Mouse (Mus musculus): Measurements from ENCODE around the gene Ubtfl1. TPM values are rescaled to one million over a fixed set of nuclear protein-coding genes. Genes with fewer than 3 reads are reported as not detected.
"Not testable (repeated sequence)": the region's sequence is repeated elsewhere in the genome, so short reads cannot be mapped to it uniquely, and the experiment has no call there.

Gene Ubtfl1
- not detected in 2 replicates for polyA plus RNA-seq (2016; fragmentation: Nextera tagmentation; extraction: Ambion mirVana)

- H3K27me3 ChIP-seq = no peaks in the 10 kb centered on the region
- H3K4me1 ChIP-seq = no peaks in the 10 kb centered on the region
- H3K4me3 ChIP-seq = no peak within 1 kb of the TSS
- H3K9me3 ChIP-seq = no peaks in the 10 kb centered on the region
- H3K4me2 ChIP-seq (replicated peaks) = no peak within 1 kb of the TSS
- ATAC-seq (ENCODE audit: low FRiP score, low read depth) = no peak
- no peak within 1 kb of the TSS for H3K27ac ChIP-seq (replicated peaks)
- 74% methylated on average over 1 of the region's 1 CpGs for WGBS
- H3K36me3 ChIP-seq = no peaks in the 10 kb centered on the region
- no peak within 1 kb of the TSS for H3K9ac ChIP-seq (replicated peaks)
Measured at GRCm38 (mm10) chr9:18404118-18404517, at the start of gene Ubtfl1. Ubtfl1 (plus strand) TSS chr9:18404418.

- not testable (repeated sequence) for ATAC-seq (ENCODE audit: low FRiP score, low read depth); H3K4me3 ChIP-seq; H3K9me3 ChIP-seq; H3K4me1 ChIP-seq; H3K36me3 ChIP-seq; H3K9ac ChIP-seq (replicated peaks); H3K27ac ChIP-seq (replicated peaks); H3K27me3 ChIP-seq; H3K4me2 ChIP-seq (replicated peaks)
- 81% methylated on average over 1 of the region's 1 CpGs for WGBS
Measured at GRCm38 (mm10) chr9:18373026-18373425, 31.2 kb upstream of the Ubtfl1 start.

DNA sequence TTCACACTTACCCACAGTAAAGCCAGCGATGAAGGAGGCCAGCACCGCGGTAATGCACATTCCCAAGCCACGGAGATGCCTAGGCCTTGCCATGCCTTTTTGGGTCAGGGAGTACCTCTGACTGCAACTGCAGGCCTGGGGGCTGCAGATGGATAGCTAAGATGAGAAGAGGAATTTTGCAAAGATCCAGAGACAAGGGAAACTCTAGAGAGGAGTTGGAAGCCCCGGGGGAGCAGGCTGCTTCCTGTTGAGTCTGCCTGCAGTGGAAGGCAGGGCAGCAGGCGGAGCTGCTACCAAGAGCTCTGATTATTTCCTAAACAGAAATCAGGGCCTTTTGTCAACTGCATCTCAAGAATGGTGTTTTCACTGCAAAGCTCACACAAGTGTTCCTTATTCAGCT, 18.4 kb upstream of the Ubtfl1 start:
- Histone ChIP-seq H3K4me3 (no peak overlapping the region), H3K9me3 (no peaks in the 10 kb centered on the region), H3K9ac (replicated peaks) (no peak overlapping the region), H3K4me1 (no peaks in the 10 kb centered on the region), H3K27me3 (no peaks in the 10 kb centered on the region), H3K27ac (replicated peaks) (no peak overlapping the region), H3K4me2 (replicated peaks) (no peak overlapping the region), H3K36me3 (no peaks in the 10 kb centered on the region)
- ATAC-seq (ENCODE audit: low FRiP score, low read depth) = no peak
- 32% methylated on average over 6 of the region's 6 CpGs for WGBS

DNA sequence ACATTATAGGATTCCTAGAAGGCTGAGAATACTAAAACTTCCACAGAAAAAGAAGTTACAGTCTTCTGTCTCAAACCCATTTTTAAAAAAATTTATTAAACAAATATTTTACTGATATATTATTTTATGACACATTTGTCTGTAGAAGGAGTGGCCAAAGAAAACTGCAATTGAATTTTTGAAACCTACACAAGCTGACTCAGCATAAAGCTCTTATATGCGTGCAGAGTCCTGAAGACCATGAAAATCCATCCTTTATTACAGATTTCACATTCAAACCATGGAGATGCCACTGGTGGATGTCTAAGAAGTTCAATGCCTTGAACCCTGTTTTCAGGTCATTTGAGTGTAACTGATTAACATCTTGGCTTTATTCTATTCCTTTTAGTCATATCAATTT, 4.6 kb upstream of the Ubtfl1 start:
- Histone ChIP-seq H3K4me2 (replicated peaks) (no peak overlapping the region), H3K27ac (replicated peaks) (no peak overlapping the region), H3K36me3 (no peaks in the 10 kb centered on the region), H3K9me3 (no peaks in the 10 kb centered on the region), H3K9ac (replicated peaks) (no peak overlapping the region), H3K4me3 (no peak overlapping the region), H3K4me1 (no peaks in the 10 kb centered on the region), H3K27me3 (no peaks in the 10 kb centered on the region)
- 71% methylated on average over 1 of the region's 1 CpGs for WGBS
- ATAC-seq (ENCODE audit: low FRiP score, low read depth) = no peak

DNA sequence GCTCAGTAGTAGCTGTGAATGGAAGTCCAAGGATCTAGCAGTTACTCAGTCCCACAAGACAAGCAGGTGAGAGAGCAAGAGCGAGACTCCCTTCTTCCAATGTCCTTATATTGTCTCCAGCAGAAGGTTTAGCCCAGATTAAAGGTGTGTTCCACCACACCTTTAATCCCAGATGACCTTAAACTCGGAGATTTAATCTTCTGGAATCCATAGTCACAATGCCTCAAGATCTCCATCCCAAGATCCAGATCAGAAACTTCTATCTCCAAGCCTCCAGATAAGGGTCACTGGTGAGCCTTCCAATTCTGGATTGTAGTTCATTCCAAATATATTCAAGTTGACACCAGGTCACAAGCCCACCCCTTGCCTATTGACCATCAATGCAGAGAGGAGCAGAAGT, 1.3 kb upstream of the Ubtfl1 start, which contains the start of gene Naalad2:
Gene Naalad2 (minus strand): TSS at position 101 of the 400 bp plus-strand sequence.
- H3K36me3 ChIP-seq; ATAC-seq (ENCODE audit: low FRiP score, low read depth); H3K4me2 ChIP-seq (replicated peaks); H3K27me3 ChIP-seq; H3K9ac ChIP-seq (replicated peaks); H3K4me3 ChIP-seq; H3K9me3 ChIP-seq; H3K27ac ChIP-seq (replicated peaks); H3K4me1 ChIP-seq: not testable (repeated sequence)
- 72% methylated on average over 2 of the region's 2 CpGs for WGBS

DNA sequence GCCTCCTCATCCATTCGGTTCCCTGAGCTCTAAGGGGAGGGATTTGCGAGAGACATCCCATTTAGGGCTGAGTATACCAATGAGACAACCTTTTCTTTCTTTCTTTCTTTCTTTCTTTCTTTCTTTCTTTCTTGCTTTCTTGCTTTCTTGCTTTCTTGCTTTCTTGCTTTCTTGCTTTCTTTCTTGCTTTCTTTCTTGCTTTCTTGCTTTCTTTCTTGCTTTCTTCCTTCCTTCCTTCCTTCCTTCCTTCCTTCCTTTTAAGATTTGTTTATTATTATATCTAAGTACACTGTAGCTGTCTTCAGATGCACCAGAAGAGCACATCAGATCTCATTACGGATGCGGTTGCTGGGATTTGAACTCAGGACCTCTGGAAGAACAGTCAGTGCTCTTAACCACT, 8.2 kb downstream of the Ubtfl1 start:
- WGBS = 85% methylated on average over 4 of the region's 4 CpGs
- not testable (repeated sequence) for H3K27me3 ChIP-seq; H3K4me2 ChIP-seq (replicated peaks); H3K9ac ChIP-seq (replicated peaks); H3K27ac ChIP-seq (replicated peaks); H3K4me1 ChIP-seq; H3K4me3 ChIP-seq; H3K9me3 ChIP-seq; H3K36me3 ChIP-seq; ATAC-seq (ENCODE audit: low FRiP score, low read depth)

DNA sequence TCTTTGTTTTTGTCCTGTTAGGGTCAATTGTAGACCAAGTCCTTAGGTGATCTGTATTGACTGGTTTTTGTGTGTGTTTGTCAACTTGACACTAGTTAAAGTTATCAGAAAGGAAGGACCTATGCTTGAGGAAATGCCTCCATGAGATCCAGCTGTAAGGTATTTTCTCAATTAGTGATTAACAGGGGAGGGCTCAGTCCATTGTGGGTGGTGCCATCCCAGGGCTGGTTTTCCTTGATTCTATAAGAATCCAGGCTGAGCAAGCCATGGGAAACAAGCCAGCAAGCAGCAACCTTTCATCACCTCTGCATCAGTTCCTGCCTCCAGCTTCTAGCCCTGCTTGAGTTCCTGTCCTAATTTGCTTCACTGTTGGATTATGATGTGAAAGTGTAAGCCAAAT, 26.1 kb downstream of the Ubtfl1 start, which contains the start of gene Mbd3l2:
Gene Mbd3l2 (plus strand): TSS at position 301 of the 400 bp plus-strand sequence.
- no peak within 1 kb of the TSS for H3K9ac ChIP-seq (replicated peaks)
- ATAC-seq (ENCODE audit: low FRiP score, low read depth) = no peak
- H3K27me3 ChIP-seq = no peaks in the 10 kb centered on the region
- H3K36me3 ChIP-seq = no peaks in the 10 kb centered on the region
- no peaks in the 10 kb centered on the region for H3K9me3 ChIP-seq
- no peaks in the 10 kb centered on the region for H3K4me1 ChIP-seq
- no peak within 1 kb of the TSS for H3K4me3 ChIP-seq
- no peak within 1 kb of the TSS for H3K27ac ChIP-seq (replicated peaks)
- H3K4me2 ChIP-seq (replicated peaks) = no peak within 1 kb of the TSS

DNA sequence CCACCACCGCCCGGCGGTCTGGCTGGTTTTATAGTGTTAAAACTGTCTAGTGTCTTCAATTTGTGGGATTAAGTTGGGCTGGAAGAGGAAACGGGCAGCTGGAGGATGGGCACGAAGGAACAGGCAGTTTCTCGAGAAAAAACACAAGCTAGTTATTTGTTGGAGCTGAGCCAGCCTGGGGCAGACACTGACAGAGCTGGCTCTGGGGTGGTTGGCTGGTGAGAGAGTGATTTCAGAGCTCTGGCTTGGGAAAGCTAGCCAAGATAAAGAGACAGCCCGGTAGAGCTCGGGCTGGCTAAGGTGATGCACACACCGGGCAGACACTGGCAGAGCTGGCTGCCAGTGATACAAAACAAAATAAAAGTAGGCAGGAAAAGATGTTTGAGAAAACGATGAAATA, 27.5 kb downstream of the Ubtfl1 start:
- no peak overlapping the region for H3K4me2 ChIP-seq (replicated peaks)
- no peaks in the 10 kb centered on the region for H3K36me3 ChIP-seq
- H3K9me3 ChIP-seq = no peaks in the 10 kb centered on the region
- no peaks in the 10 kb centered on the region for H3K4me1 ChIP-seq
- no peak overlapping the region for H3K9ac ChIP-seq (replicated peaks)
- 87% methylated on average over 10 of the region's 10 CpGs for WGBS
- H3K27me3 ChIP-seq = no peaks in the 10 kb centered on the region
- no peak for ATAC-seq (ENCODE audit: low FRiP score, low read depth)
- H3K4me3 ChIP-seq = no peak overlapping the region
- no peak overlapping the region for H3K27ac ChIP-seq (replicated peaks)

DNA sequence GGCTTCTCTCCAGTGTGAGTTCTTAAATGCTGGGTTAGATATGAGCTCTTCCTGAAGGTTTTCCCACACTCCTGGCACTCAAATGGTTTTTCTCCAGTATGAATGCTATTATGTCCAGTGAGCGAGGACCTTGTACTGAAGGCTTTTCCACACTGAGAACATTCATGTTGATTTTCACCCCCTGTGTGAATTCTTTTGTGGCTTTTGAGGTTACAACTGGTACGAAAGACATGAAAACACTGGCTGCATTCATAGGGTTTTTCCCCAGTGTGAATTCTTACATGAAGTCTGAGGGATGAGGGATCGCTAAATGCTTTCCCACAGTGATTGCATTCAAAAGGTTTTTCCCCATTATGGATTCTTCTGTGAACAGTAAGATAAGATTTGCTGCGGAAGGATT, 52.3 kb downstream of the Ubtfl1 start:
- Histone ChIP-seq H3K4me2 (replicated peaks) (no peak overlapping the region), H3K27me3 (no peaks in the 10 kb centered on the region), H3K36me3 (peaks cover 51% of the 10 kb centered on the region), H3K9ac (replicated peaks) (no peak overlapping the region), H3K4me1 (no peaks in the 10 kb centered on the region), H3K27ac (replicated peaks) (no peak overlapping the region), H3K9me3 (no peaks in the 10 kb centered on the region), H3K4me3 (no peak overlapping the region)
- no peak for ATAC-seq (ENCODE audit: low FRiP score, low read depth)
- 84% methylated on average over 4 of the region's 4 CpGs for WGBS

Small RNAs within 50 kb of the gene (microRNA-seq; reads per million reads assigned to microRNA genes)
- not detected for gene Gm22854

Other genes with a start within 250 kb of the Ubtfl1 start
- gene Chordc1, start 112.3 kb upstream of the Ubtfl1 start, polyA plus RNA-seq (2016; fragmentation: Nextera tagmentation; extraction: Ambion mirVana) = 134 and 159 TPM in 2 replicates
- 1.6 and 1.7 TPM in 2 replicates for gene Naalad2, start 1.4 kb upstream of the Ubtfl1 start, polyA plus RNA-seq (2016; fragmentation: Nextera tagmentation; extraction: Ambion mirVana)
- gene Mbd3l2, start 26.2 kb downstream of the Ubtfl1 start, polyA plus RNA-seq (2016; fragmentation: Nextera tagmentation; extraction: Ambion mirVana) = 0.14 TPM in 1 of 2 replicates, not detected in the other
- 26.3 and 26.8 TPM in 2 replicates for gene Zfp558, start 73.8 kb downstream of the Ubtfl1 start, polyA plus RNA-seq (2016; fragmentation: Nextera tagmentation; extraction: Ambion mirVana)
- gene Mbd3l1, start 73.9 kb downstream of the Ubtfl1 start, polyA plus RNA-seq (2016; fragmentation: Nextera tagmentation; extraction: Ambion mirVana) = not detected in 2 replicates